Comparison of ENCODE assay signal across 8 mouse cellular contexts in genomic region chr5:30465861-30466260, GRCm38 (mm10). TPM values are rescaled to one million over a fixed set of nuclear protein-coding genes. Genes with fewer than 3 reads are reported as not detected.
DNase-seq lines count a peak whose midpoint lies in the region; ATAC-seq lines count a peak whose summit lies in the region.

TSS of gene 1700001C02Rik (plus strand) at chr5:30466047.

- H3K4me2 ChIP-seq in intestine, embryonic 14.5 days (ENCODE audit: low read length): peak within 1 kb of the TSS; percentile 42
- peak within 1 kb of the TSS; percentile 60 for H3K4me2 ChIP-seq in stomach, embryonic 15.5 days

- ATAC-seq in intestine, embryonic 14.5 days (replicated peaks; ENCODE audit: low FRiP score, low TSS enrichment, low read depth): no peak
- peak; percentile 30; the same call in 1 of the 2 replicates for ATAC-seq in stomach, embryonic 15.5 days (ENCODE audit: insufficient read depth, low FRiP score, low read depth)
- ATAC-seq in granulocyte monocyte progenitor cell, adult 5-6 weeks (replicated peaks; ENCODE audit: poor library complexity, severe bottlenecking): no peak

- intact Hi-C loops in gastrocnemius, postnatal 36 days (cut with DNase I): no loop called here

- peak within 1 kb of the TSS; percentile 6; the same call in 1 of the 2 replicates for H3K4me3 ChIP-seq in intestine, embryonic 14.5 days (ENCODE audit: low read depth, low read length)
- peak within 1 kb of the TSS; percentile 21; the same call in 1 of the 2 replicates for H3K4me3 ChIP-seq in stomach, embryonic 15.5 days (replicated peaks)

- peak; percentile 26 for DNase-seq in gastrocnemius, postnatal 10 days
- DNase-seq in gastrocnemius, postnatal 36 days: no peak
- DNase-seq in right cerebral cortex, postnatal 4 days: peak; percentile 40
- DNase-seq in right cerebral cortex, adult 2 months (ENCODE audit: low spot score in 2 of 2): no peak
- DNase-seq in intestine, embryonic 14.5 days (ENCODE audit: low spot score): no peak
- no peak for DNase-seq in frontal cortex, postnatal 36 days (ENCODE audit: low spot score in 2 of 2)

- H3K27ac ChIP-seq in intestine, embryonic 14.5 days (ENCODE audit: low read depth): no peak within 1 kb of the TSS
- no peak within 1 kb of the TSS for H3K27ac ChIP-seq in stomach, embryonic 15.5 days

- 18% methylated on average over 21 of the region's 21 CpGs for WGBS in intestine, embryonic 14.5 days
- 18% methylated on average over 21 of the region's 21 CpGs for WGBS in stomach, embryonic 15.5 days

- no peaks in the 10 kb centered on the region for H3K9me3 ChIP-seq in intestine, embryonic 14.5 days (ENCODE audit: control insufficient read depth, low read length)
- H3K9me3 ChIP-seq in stomach, embryonic 15.5 days: no peaks in the 10 kb centered on the region

- no peaks in the 10 kb centered on the region for H3K36me3 ChIP-seq in intestine, embryonic 14.5 days (ENCODE audit: control insufficient read depth, insufficient read depth, low read length)
- no peaks in the 10 kb centered on the region for H3K36me3 ChIP-seq in stomach, embryonic 15.5 days

- H3K27me3 ChIP-seq in intestine, embryonic 14.5 days (replicated peaks; ENCODE audit: control insufficient read depth, insufficient read depth, low read length): peaks cover 19% of the 10 kb centered on the region
- peaks cover 19% of the 10 kb centered on the region; the same call in 1 of the 2 replicates for H3K27me3 ChIP-seq in stomach, embryonic 15.5 days (replicated peaks)

- H3K4me1 ChIP-seq in intestine, embryonic 14.5 days (replicated peaks; ENCODE audit: control insufficient read depth, insufficient read depth, low read length): peaks cover 9% of the 10 kb centered on the region
- H3K4me1 ChIP-seq in stomach, embryonic 15.5 days: peaks cover 17% of the 10 kb centered on the region; the same call in 1 of the 2 replicates

- 0 out of 2 replicates have a peak within 1 kb of the TSS, but pooled peaks have one; percentile 5 for H3K9ac ChIP-seq in intestine, embryonic 14.5 days (ENCODE audit: low read length)
- no peak within 1 kb of the TSS for H3K9ac ChIP-seq in stomach, embryonic 15.5 days

RNA-seq across cellular contexts. Expression of gene 1700001C02Rik, which starts in this region (rescaled TPM):
- not detected for total RNA-seq in gastrocnemius, postnatal 10 days (2021)
- total RNA-seq in gastrocnemius, postnatal 36 days (2021): not detected
- polyA plus RNA-seq in intestine, embryonic 14.5 days (2014; fragmentation: Nextera tagmentation; extraction: Ambion mirVana): not detected in 2 replicates
- polyA plus RNA-seq in stomach, embryonic 15.5 days (2015; fragmentation: Nextera tagmentation; extraction: Ambion mirVana): 0.27 TPM in 1 of 2 replicates, not detected in the other
- not detected in 2 replicates for total RNA-seq in granulocyte monocyte progenitor cell, adult 5-6 weeks (2014; fragmentation: Nextera tagmentation)
- total RNA-seq in granulocyte monocyte progenitor cell, adult 5-6 weeks (2017): not detected in 2 replicates

Comparison
In these comparisons a context has a peak if more than half of its experiments do, and no peak if none do; other contexts are left out.
1. Peak in DNase-seq in gastrocnemius, postnatal 10 days; RNA of the gene not detected or under 1 TPM.
2. Peak in ATAC-seq, H3K4me3 ChIP-seq and H3K4me2 ChIP-seq in stomach, embryonic 15.5 days; RNA of the gene not detected or under 1 TPM.